Comparison of ENCODE assay signal across 9 mouse cellular contexts in genomic region chr2:29731545-29731944, GRCm38 (mm10). TPM values are rescaled to one million over a fixed set of nuclear protein-coding genes. Genes with fewer than 3 reads are reported as not detected.
DNase-seq lines count a peak whose midpoint lies in the region; ATAC-seq and TF ChIP-seq lines count a peak whose summit lies in the region.
"Had no signal": no experiment of that assay in that cellular context is flagged by ENCODE, and none has a peak within 500 bp of the region (broad histone marks: within the 10 kb centered on the region; RNA-seq: fewer than 3 reads in every experiment).

No protein-coding gene starts in this region.

- no peak for DNase-seq in forebrain, postnatal 0 days
- DNase-seq in forebrain, embryonic 11.5 days (ENCODE audit: low spot score) = no peak
- peak; percentile 68 to 70 for DNase-seq in cerebellum, postnatal 10 days
- DNase-seq in kidney, postnatal 0 days (ENCODE audit: low spot score) = peak; percentile 41
- no peak for DNase-seq in neural tube, embryonic 10.5 days (ENCODE audit: extremely low spot score, low spot score)
- no peak for DNase-seq in right cerebral cortex, postnatal 4 days

- peak; percentile 51 for TF ChIP-seq CTCF in forebrain, postnatal 0 days (IDR thresholded peaks at IDR 0.05; ENCODE audit: low read depth)
- peak; percentile 24; the same call in 1 of the 2 replicates for TF ChIP-seq CTCF in E14TG2a.4 (conservative IDR thresholded peaks at IDR 0.05; ENCODE audit: low read length)
- TF ChIP-seq CTCF in kidney, postnatal 0 days (IDR thresholded peaks at IDR 0.05; ENCODE audit: low read depth) = peak; percentile 74

- H3K27me3 ChIP-seq in forebrain, postnatal 0 days (ENCODE audit: insufficient read depth, low read length) = no peaks in the 10 kb centered on the region
- H3K27me3 ChIP-seq in forebrain, embryonic 11.5 days (ENCODE audit: control insufficient read depth, insufficient read depth, low read length) = no peaks in the 10 kb centered on the region
- no peaks in the 10 kb centered on the region for H3K27me3 ChIP-seq in E14TG2a.4 (ENCODE audit: insufficient read depth, low read length)
- H3K27me3 ChIP-seq in kidney, postnatal 0 days (ENCODE audit: insufficient read depth, low read length) = no peaks in the 10 kb centered on the region

- H3K9ac ChIP-seq in forebrain, postnatal 0 days = no peak overlapping the region
- H3K9ac ChIP-seq in forebrain, embryonic 11.5 days (ENCODE audit: low read length) = no peak overlapping the region
- no peak overlapping the region for H3K9ac ChIP-seq in kidney, postnatal 0 days (ENCODE audit: low read depth, low read length)

- WGBS in forebrain, postnatal 0 days = 76% methylated on average over 3 of the region's 3 CpGs
- 74% methylated on average over 3 of the region's 3 CpGs for WGBS in forebrain, embryonic 11.5 days
- WGBS in kidney, postnatal 0 days = 33% methylated on average over 3 of the region's 3 CpGs

- peaks cover 95% of the 10 kb centered on the region for H3K36me3 ChIP-seq in forebrain, postnatal 0 days (ENCODE audit: insufficient read depth)
- H3K36me3 ChIP-seq in forebrain, embryonic 11.5 days (ENCODE audit: control insufficient read depth, insufficient read depth, low read length) = peaks cover 8% of the 10 kb centered on the region; the same call in 1 of the 2 replicates
- peaks cover 95% of the 10 kb centered on the region for H3K36me3 ChIP-seq in E14TG2a.4 (ENCODE audit: insufficient read depth, low read length)
- H3K36me3 ChIP-seq in kidney, postnatal 0 days (ENCODE audit: insufficient read depth, low read length) = peaks cover 51% of the 10 kb centered on the region

- H3K4me2 ChIP-seq in forebrain, postnatal 0 days (ENCODE audit: low read depth) = no peak overlapping the region
- no peak overlapping the region for H3K4me2 ChIP-seq in forebrain, embryonic 11.5 days (ENCODE audit: low read depth, low read length, severe bottlenecking)
- H3K4me2 ChIP-seq in kidney, postnatal 0 days (ENCODE audit: low read length) = no peak overlapping the region

- no peaks in the 10 kb centered on the region for H3K9me3 ChIP-seq in forebrain, postnatal 0 days (ENCODE audit: low read length)
- no peaks in the 10 kb centered on the region for H3K9me3 ChIP-seq in forebrain, embryonic 11.5 days (ENCODE audit: control insufficient read depth, low read length)
- no peaks in the 10 kb centered on the region for H3K9me3 ChIP-seq in E14TG2a.4 (ENCODE audit: low read length)
- no peaks in the 10 kb centered on the region for H3K9me3 ChIP-seq in kidney, postnatal 0 days (replicated peaks; ENCODE audit: low read length)

- no peaks in the 10 kb centered on the region for H3K4me1 ChIP-seq in forebrain, postnatal 0 days (ENCODE audit: insufficient read depth)
- H3K4me1 ChIP-seq in forebrain, embryonic 11.5 days (replicated peaks; ENCODE audit: control insufficient read depth, insufficient read depth, low read length) = no peaks in the 10 kb centered on the region
- H3K4me1 ChIP-seq in E14TG2a.4 (replicated peaks; ENCODE audit: low read depth, low read length) = peaks cover 98% of the 10 kb centered on the region
- no peaks in the 10 kb centered on the region for H3K4me1 ChIP-seq in kidney, postnatal 0 days (replicated peaks; ENCODE audit: insufficient read depth, low read length)

- no peak overlapping the region for H3K27ac ChIP-seq in forebrain, postnatal 0 days (ENCODE audit: low read depth, low read length)
- no peak overlapping the region for H3K27ac ChIP-seq in forebrain, embryonic 11.5 days (ENCODE audit: low read depth, low read length)
- H3K27ac ChIP-seq in kidney, postnatal 0 days = no peak overlapping the region

- no peak for ATAC-seq in forebrain, postnatal 0 days
- no peak for ATAC-seq in forebrain, embryonic 11.5 days (replicated peaks; ENCODE audit: low FRiP score)
- peak; percentile 62; the same call in 1 of the 2 replicates for ATAC-seq in kidney, postnatal 0 days (replicated peaks; ENCODE audit: low FRiP score, low read depth)
- ATAC-seq in neutrophil, adult 5-6 weeks (ENCODE audit: extremely low read depth, insufficient number of reproducible peaks, low FRiP score, poor library complexity, severe bottlenecking) = peak; percentile 72

- H3K4me3 ChIP-seq in forebrain, postnatal 0 days (ENCODE audit: low read depth, low read length) = no peak overlapping the region
- no peak overlapping the region for H3K4me3 ChIP-seq in forebrain, embryonic 11.5 days (ENCODE audit: low read depth, low read length)
- no peak overlapping the region for H3K4me3 ChIP-seq in E14TG2a.4 (replicated peaks; ENCODE audit: low read length)
- no peak overlapping the region for H3K4me3 ChIP-seq in kidney, postnatal 0 days (replicated peaks; ENCODE audit: low read depth, low read length)

RNA-seq across cellular contexts. Expression of gene Gm13420, which starts 19.9 kb away (rescaled TPM):
- total RNA-seq in forebrain, postnatal 0 days (2014; rRNA removed) = 0.86 and 1.5 TPM in 2 replicates
- polyA plus RNA-seq in forebrain, postnatal 0 days (2015; fragmentation: Nextera tagmentation; extraction: Ambion mirVana) = 0.18 TPM in 1 of 2 replicates, not detected in the other
- polyA plus RNA-seq in forebrain, embryonic 11.5 days (2014; fragmentation: Nextera tagmentation; extraction: Ambion mirVana) = not detected in 2 replicates
- polyA plus RNA-seq in kidney, postnatal 0 days (2015; fragmentation: Nextera tagmentation; extraction: Ambion mirVana) = 3.8 and 4.5 TPM in 2 replicates
- total RNA-seq in neutrophil, adult 5-6 weeks (2017) = not detected in 2 replicates

RNA-seq across cellular contexts. Expression of gene Gm13547, which starts 27.6 kb away (rescaled TPM):
- not detected in 2 replicates for total RNA-seq in forebrain, postnatal 0 days (2014; rRNA removed)
- polyA plus RNA-seq in forebrain, postnatal 0 days (2015; fragmentation: Nextera tagmentation; extraction: Ambion mirVana) = not detected in 2 replicates
- not detected in 2 replicates for polyA plus RNA-seq in forebrain, embryonic 11.5 days (2014; fragmentation: Nextera tagmentation; extraction: Ambion mirVana)
- polyA plus RNA-seq in kidney, postnatal 0 days (2015; fragmentation: Nextera tagmentation; extraction: Ambion mirVana) = 0.41 TPM in 1 of 2 replicates, not detected in the other
- 0.74 and 1.5 TPM in 2 replicates for total RNA-seq in neutrophil, adult 5-6 weeks (2017)
- total RNA-seq: layer of hippocampus, postnatal 10 days had no signal

RNA-seq across cellular contexts. Expression of gene Coq4, which starts 55.7 kb away (rescaled TPM):
- total RNA-seq in forebrain, postnatal 0 days (2014; rRNA removed) = 34.5 and 39.7 TPM in 2 replicates
- polyA plus RNA-seq in forebrain, postnatal 0 days (2015; fragmentation: Nextera tagmentation; extraction: Ambion mirVana) = 31.2 and 36.7 TPM in 2 replicates
- polyA plus RNA-seq in forebrain, embryonic 11.5 days (2014; fragmentation: Nextera tagmentation; extraction: Ambion mirVana) = 38.2 and 40.5 TPM in 2 replicates
- polyA plus RNA-seq in kidney, postnatal 0 days (2015; fragmentation: Nextera tagmentation; extraction: Ambion mirVana) = 29.3 and 31.1 TPM in 2 replicates
- total RNA-seq in neutrophil, adult 5-6 weeks (2017) = 5.5 and 11.9 TPM in 2 replicates

RNA-seq across cellular contexts. Expression of gene Trub2, which starts 56.8 kb away (rescaled TPM):
- total RNA-seq in forebrain, postnatal 0 days (2014; rRNA removed) = 52.3 and 68.7 TPM in 2 replicates
- polyA plus RNA-seq in forebrain, postnatal 0 days (2015; fragmentation: Nextera tagmentation; extraction: Ambion mirVana) = 22.4 and 27.3 TPM in 2 replicates
- polyA plus RNA-seq in forebrain, embryonic 11.5 days (2014; fragmentation: Nextera tagmentation; extraction: Ambion mirVana) = 34.0 and 35.0 TPM in 2 replicates
- 24.1 and 25.9 TPM in 2 replicates for polyA plus RNA-seq in kidney, postnatal 0 days (2015; fragmentation: Nextera tagmentation; extraction: Ambion mirVana)
- 37.3 and 37.5 TPM in 2 replicates for total RNA-seq in neutrophil, adult 5-6 weeks (2017)

Comparison
In these comparisons a context has a peak if more than half of its experiments do, and no peak if none do; other contexts are left out.
1. ATAC-seq: peak in kidney, postnatal 0 days (single experiment) and neutrophil, adult 5-6 weeks (single experiment); none in forebrain, postnatal 0 days (single experiment) and forebrain, embryonic 11.5 days (single experiment).
2. DNase-seq: peak in cerebellum, postnatal 10 days (2 of 2) and kidney, postnatal 0 days (single experiment); none in forebrain, postnatal 0 days (single experiment), forebrain, embryonic 11.5 days (single experiment), neural tube, embryonic 10.5 days (single experiment) and right cerebral cortex, postnatal 4 days (single experiment).
3. CTCF ChIP-seq: peak in every context shown above with its lines; median percentile 74 in kidney, postnatal 0 days; 51 in forebrain, postnatal 0 days; 24 in E14TG2a.4.